Mouse (Mus musculus): ENCODE results near the gene Mtg1. TPM values are rescaled to one million over a fixed set of nuclear protein-coding genes. Genes with fewer than 3 reads are reported as not detected.

Gene Mtg1
- polyA plus RNA-seq, 1 experiment from 2014 or later = 28.4 TPM

GRCm38 (mm10) chr7:140153383-140153782 is 16.0 kb downstream of the Mtg1 start:
- no peak overlapping the region for H3K27ac ChIP-seq (ENCODE audit: low read depth)
- WGBS = 2% methylated on average over 28 of the region's 28 CpGs
- peak overlapping the region; percentile 51 for H3K4me2 ChIP-seq
- ATAC-seq (ENCODE audit: insufficient read depth) = peak; percentile 30; the same call in 1 of the 2 replicates
- peak overlapping the region; percentile 17; the same call in 1 of the 2 replicates for H3K4me3 ChIP-seq (ENCODE audit: low read depth, low read length)
- peaks cover 30% of the 10 kb centered on the region for H3K27me3 ChIP-seq (ENCODE audit: insufficient read depth, low read length)
- peak; percentile 48 for DNase-seq
- TF ChIP-seq CTCF (IDR thresholded peaks at IDR 0.05; ENCODE audit: low read depth) = no peak
- H3K9ac ChIP-seq = peak overlapping the region; percentile 30
- no peaks in the 10 kb centered on the region for H3K4me1 ChIP-seq (ENCODE audit: insufficient read depth)
- H3K36me3 ChIP-seq (ENCODE audit: insufficient read depth) = 0 out of 2 replicates have a peak, but pooled peaks cover 2% of the 10 kb centered on the region
- no peaks in the 10 kb centered on the region for H3K9me3 ChIP-seq (ENCODE audit: low read depth, low read length)

- H3K36me3 ChIP-seq (ENCODE audit: insufficient read depth) = 0 out of 2 replicates have a peak, but pooled peaks cover 2% of the 10 kb centered on the region
- peaks cover 30% of the 10 kb centered on the region for H3K27me3 ChIP-seq (ENCODE audit: insufficient read depth, low read length)
- ATAC-seq (ENCODE audit: insufficient read depth) = no peak
- H3K9me3 ChIP-seq (ENCODE audit: low read depth, low read length) = no peaks in the 10 kb centered on the region
- H3K4me2 ChIP-seq = no peak overlapping the region; the same call in 1 of the 2 replicates
- H3K4me3 ChIP-seq (ENCODE audit: low read depth, low read length) = no peak overlapping the region; the same call in 1 of the 2 replicates
- no peaks in the 10 kb centered on the region for H3K4me1 ChIP-seq (ENCODE audit: insufficient read depth)
- WGBS = 22% methylated on average over 4 of the region's 4 CpGs
- no peak for DNase-seq
- no peak overlapping the region for H3K27ac ChIP-seq (ENCODE audit: low read depth)
- no peak for TF ChIP-seq CTCF (IDR thresholded peaks at IDR 0.05; ENCODE audit: low read depth)
- no peak overlapping the region; the same call in 1 of the 2 replicates for H3K9ac ChIP-seq
Observed at GRCm38 (mm10) chr7:140153829-140154217, 16.5 kb downstream of the Mtg1 start.

- Histone ChIP-seq H3K9ac (no peak within 1 kb of the TSS; the same call in 1 of the 2 replicates), H3K27ac (ENCODE audit: low read depth) (no peak within 1 kb of the TSS), H3K36me3 (ENCODE audit: insufficient read depth) (0 out of 2 replicates have a peak, but pooled peaks cover 2% of the 10 kb centered on the region), H3K4me3 (ENCODE audit: low read depth, low read length) (peak within 1 kb of the TSS; percentile 9; the same call in 1 of the 2 replicates), H3K4me2 (peak within 1 kb of the TSS; percentile 45), H3K27me3 (ENCODE audit: insufficient read depth, low read length) (peaks cover 30% of the 10 kb centered on the region), H3K9me3 (ENCODE audit: low read depth, low read length) (no peaks in the 10 kb centered on the region), H3K4me1 (ENCODE audit: insufficient read depth) (no peaks in the 10 kb centered on the region)
- no peak for ATAC-seq (ENCODE audit: insufficient read depth)
- TF ChIP-seq CTCF (IDR thresholded peaks at IDR 0.05; ENCODE audit: low read depth) = no peak
- WGBS = 4% methylated on average over 28 of the region's 28 CpGs
- DNase-seq = peak; percentile 5
Observed at GRCm38 (mm10) chr7:140154218-140154927, 17.0 kb downstream of the Mtg1 start, which contains the start of gene Sprn. Gene Sprn, minus strand, starts transcription at chr7:140154877.

- Histone ChIP-seq H3K27ac (ENCODE audit: low read depth) (no peak overlapping the region), H3K27me3 (ENCODE audit: insufficient read depth, low read length) (0 out of 2 replicates have a peak, but pooled peaks cover under 1% of the 10 kb centered on the region), H3K4me1 (ENCODE audit: insufficient read depth) (no peaks in the 10 kb centered on the region), H3K9ac (no peak overlapping the region), H3K9me3 (ENCODE audit: low read depth, low read length) (no peaks in the 10 kb centered on the region), H3K36me3 (ENCODE audit: insufficient read depth) (no peaks in the 10 kb centered on the region), H3K4me3 (ENCODE audit: low read depth, low read length) (no peak overlapping the region), H3K4me2 (no peak overlapping the region)
- WGBS = 68% methylated on average over 3 of the region's 3 CpGs
- no peak for TF ChIP-seq CTCF (IDR thresholded peaks at IDR 0.05; ENCODE audit: low read depth)
- DNase-seq (no peak), ATAC-seq (ENCODE audit: insufficient read depth) (no peak)
Observed at GRCm38 (mm10) chr7:140160363-140160762, 23.0 kb downstream of the Mtg1 start.

- Histone ChIP-seq H3K4me1 (ENCODE audit: insufficient read depth) (no peaks in the 10 kb centered on the region), H3K4me3 (ENCODE audit: low read depth, low read length) (no peak within 1 kb of the TSS), H3K4me2 (no peak within 1 kb of the TSS), H3K27ac (ENCODE audit: low read depth) (no peak within 1 kb of the TSS), H3K9ac (no peak within 1 kb of the TSS), H3K9me3 (ENCODE audit: low read depth, low read length) (no peaks in the 10 kb centered on the region), H3K27me3 (ENCODE audit: insufficient read depth, low read length) (no peaks in the 10 kb centered on the region), H3K36me3 (ENCODE audit: insufficient read depth) (no peaks in the 10 kb centered on the region)
- TF ChIP-seq CTCF (IDR thresholded peaks at IDR 0.05; ENCODE audit: low read depth) = no peak
- DNase-seq (no peak), ATAC-seq (ENCODE audit: insufficient read depth) (no peak)
- 74% methylated on average over 7 of the region's 7 CpGs for WGBS
Observed at GRCm38 (mm10) chr7:140164664-140165063, 27.3 kb downstream of the Mtg1 start, which contains the start of gene Olfr522. Gene Olfr522, minus strand, starts transcription at chr7:140164764.

- no peak for TF ChIP-seq CTCF (IDR thresholded peaks at IDR 0.05; ENCODE audit: low read depth)
- no peak overlapping the region for H3K9ac ChIP-seq
- H3K36me3 ChIP-seq (ENCODE audit: insufficient read depth) = no peaks in the 10 kb centered on the region
- DNase-seq (no peak), ATAC-seq (ENCODE audit: insufficient read depth) (no peak)
- H3K27me3 ChIP-seq (ENCODE audit: insufficient read depth, low read length) = no peaks in the 10 kb centered on the region
- H3K9me3 ChIP-seq (ENCODE audit: low read depth, low read length) = no peaks in the 10 kb centered on the region
- H3K4me1 ChIP-seq (ENCODE audit: insufficient read depth) = no peaks in the 10 kb centered on the region
- H3K4me3 ChIP-seq (ENCODE audit: low read depth, low read length) = no peak overlapping the region
- H3K27ac ChIP-seq (ENCODE audit: low read depth) = no peak overlapping the region
- WGBS = 68% methylated on average over 1 of the region's 1 CpGs
- H3K4me2 ChIP-seq = no peak overlapping the region
Observed at GRCm38 (mm10) chr7:140167950-140168349, 30.6 kb downstream of the Mtg1 start.

GRCm38 (mm10) chr7:140169386-140169785 is 32.0 kb downstream of the Mtg1 start:
- no peak overlapping the region for H3K27ac ChIP-seq (ENCODE audit: low read depth)
- no peak overlapping the region for H3K9ac ChIP-seq
- H3K4me2 ChIP-seq = no peak overlapping the region
- no peaks in the 10 kb centered on the region for H3K36me3 ChIP-seq (ENCODE audit: insufficient read depth)
- no peak overlapping the region for H3K4me3 ChIP-seq (ENCODE audit: low read depth, low read length)
- ATAC-seq (ENCODE audit: insufficient read depth) (no peak), DNase-seq (no peak)
- whole genome bisulfite sequencing = 50% methylated on average over 4 of the region's 4 CpGs
- no peaks in the 10 kb centered on the region for H3K9me3 ChIP-seq (ENCODE audit: low read depth, low read length)
- H3K4me1 ChIP-seq (ENCODE audit: insufficient read depth) = no peaks in the 10 kb centered on the region
- H3K27me3 ChIP-seq (ENCODE audit: insufficient read depth, low read length) = no peaks in the 10 kb centered on the region
- TF ChIP-seq CTCF (IDR thresholded peaks at IDR 0.05; ENCODE audit: low read depth) = no peak
